Mouse (Mus musculus) bone marrow macrophage, adult 2 months (primary cell): ENCODE results near the gene Ttc6. TPM values are rescaled to one million over a fixed set of nuclear protein-coding genes. Genes with fewer than 3 reads are reported as not detected.

Experiments used
- H3K27ac ChIP-seq: 2 replicates; pipeline ENCODE4 v1.5.1; 2012; ENCODE audit warnings: low read depth, low read length; ENCODE audit not compliant: insufficient read depth
- H3K4me1 ChIP-seq: 2 replicates; pipeline ENCODE4 v1.6.1; 2012; ENCODE audit warnings: low read length; ENCODE audit not compliant: control insufficient read depth, insufficient read depth
- H3K4me3 ChIP-seq: 2 replicates; pipeline ENCODE4 v1.5.1; 2012; ENCODE audit warnings: mild to moderate bottlenecking, low read length, moderate library complexity; ENCODE audit not compliant: insufficient read depth
- CTCF ChIP-seq: IDR thresholded peaks from 2 replicates; pipeline ENCODE4 v1.5.1; 2012; ENCODE audit warnings: low read depth, mild to moderate bottlenecking, low read length, moderate library complexity
- POLR2A ChIP-seq: IDR thresholded peaks from 2 replicates; pipeline ENCODE4 v1.6.1; 2012; ENCODE audit warnings: mild to moderate bottlenecking, low read depth, low read length, borderline replicate concordance
- polyA plus RNA-seq: library from polyadenylated mRNA; stranded (reverse); fragments of >200 nt; gene quantifications from 2 replicates; pipeline ENCODE4 v1.2.4, GENCODE M21; 2012; ENCODE audit not compliant: missing spikeins, insufficient read depth, insufficient read length

Gene Ttc6
- polyA plus RNA-seq, 1 experiment, result not detected

DNA sequence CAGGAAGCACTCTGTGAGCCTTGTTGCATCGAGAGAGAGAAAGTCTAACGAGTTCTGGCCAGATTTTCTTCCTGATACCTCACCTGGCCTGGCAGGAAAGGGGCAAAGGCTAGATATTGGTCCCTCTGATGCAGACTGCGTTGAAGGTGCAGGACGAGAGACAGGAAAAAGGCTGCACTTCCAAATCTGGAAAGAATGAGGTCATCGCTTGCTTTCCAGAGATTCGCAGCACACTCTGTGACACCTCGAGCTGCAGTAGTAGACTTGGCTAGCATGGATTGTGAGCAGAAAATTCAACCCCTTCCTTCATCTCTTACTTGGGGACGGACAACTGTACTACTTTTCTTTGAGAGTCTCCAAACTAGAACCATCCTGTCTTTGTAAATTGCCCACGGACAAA, 7.9 kb downstream of the Ttc6 start:
- TF ChIP-seq POLR2A, result no peak
- no peak for TF ChIP-seq CTCF
- Histone ChIP-seq H3K4me1 (no peaks in the 10 kb centered on the region), H3K27ac (no peak overlapping the region), H3K4me3 (no peak overlapping the region)

- Histone ChIP-seq H3K4me1 (no peaks in the 10 kb centered on the region), H3K4me3 (no peak overlapping the region)
- TF ChIP-seq POLR2A, result no peak
- no peak for TF ChIP-seq CTCF
Observed at GRCm38 (mm10) chr12:57572415-57572814, 8.5 kb downstream of the Ttc6 start.

DNA sequence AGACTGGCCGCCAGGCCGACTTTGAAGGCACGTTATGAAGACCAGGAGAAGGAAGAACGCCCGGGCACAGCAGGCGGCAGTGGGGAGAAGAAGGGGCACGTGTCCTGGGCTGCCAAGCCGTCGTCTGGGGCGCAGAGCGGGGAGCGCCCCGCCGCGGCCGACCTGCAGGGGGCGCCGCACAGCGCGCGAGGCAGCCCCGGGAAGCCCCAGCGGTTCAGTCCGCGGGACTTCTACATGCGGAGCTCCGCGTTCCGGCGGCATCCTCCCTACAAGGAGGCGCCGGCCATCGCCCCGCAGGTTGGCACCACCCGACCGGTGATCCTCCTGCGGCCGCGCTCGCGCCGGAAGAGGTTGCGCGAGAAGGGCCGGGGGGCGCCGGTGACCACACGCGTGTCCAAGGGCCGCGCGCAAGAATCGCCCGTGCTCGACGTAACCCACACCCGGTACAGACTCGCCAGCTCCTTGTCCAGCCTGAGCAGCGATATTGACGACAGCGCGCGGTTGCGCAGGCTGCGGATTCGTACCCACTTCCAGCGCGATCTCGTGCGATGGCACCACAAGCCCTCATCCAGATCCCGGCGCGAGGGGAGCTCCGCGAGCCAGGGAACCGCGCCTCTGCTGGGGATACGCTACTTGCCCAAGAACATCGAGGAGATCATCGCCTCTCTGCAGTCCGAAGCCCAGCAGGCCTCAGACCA, 12.2 kb downstream of the Ttc6 start:
- no peak overlapping the region for H3K4me3 ChIP-seq
- TF ChIP-seq CTCF, result no peak
- TF ChIP-seq POLR2A, result no peak
- H3K27ac ChIP-seq, result no peak overlapping the region
- H3K4me1 ChIP-seq, result no peaks in the 10 kb centered on the region

More at GRCm38 (mm10) chr12:57572415-57572814, 8.5 kb downstream of the Ttc6 start:
- H3K27ac ChIP-seq, result no peak overlapping the region

GRCm38 (mm10) chr12:57607624-57608023, 43.7 kb downstream of the Ttc6 start:
- no peak overlapping the region for H3K27ac ChIP-seq
- no peak for TF ChIP-seq CTCF
- TF ChIP-seq POLR2A, result no peak
- H3K4me3 ChIP-seq, result no peak overlapping the region
- no peaks in the 10 kb centered on the region for H3K4me1 ChIP-seq

DNA sequence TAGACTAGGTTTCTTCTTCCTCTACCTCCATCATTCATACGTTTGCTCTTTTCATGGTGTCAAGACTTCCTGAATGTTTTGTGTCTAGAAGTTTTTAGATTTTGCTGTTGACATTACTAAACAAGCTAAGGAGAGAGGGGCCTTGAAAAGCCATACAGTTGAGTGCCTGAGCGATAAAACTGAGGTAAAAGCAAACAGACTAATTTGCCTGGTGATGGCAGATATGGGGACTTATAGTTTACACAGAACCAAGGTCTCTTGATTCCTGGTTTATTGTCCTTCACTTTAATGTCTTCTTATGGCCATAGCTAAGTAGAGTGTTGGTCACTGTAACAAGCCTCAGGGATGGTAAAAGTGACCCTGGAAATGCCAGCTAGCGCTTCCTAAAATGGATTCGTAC, 51.2 kb downstream of the Ttc6 start:
- Histone ChIP-seq H3K4me3 (no peak overlapping the region), H3K4me1 (no peaks in the 10 kb centered on the region), H3K27ac (no peak overlapping the region)
- TF ChIP-seq POLR2A, result no peak
- no peak for TF ChIP-seq CTCF

DNA sequence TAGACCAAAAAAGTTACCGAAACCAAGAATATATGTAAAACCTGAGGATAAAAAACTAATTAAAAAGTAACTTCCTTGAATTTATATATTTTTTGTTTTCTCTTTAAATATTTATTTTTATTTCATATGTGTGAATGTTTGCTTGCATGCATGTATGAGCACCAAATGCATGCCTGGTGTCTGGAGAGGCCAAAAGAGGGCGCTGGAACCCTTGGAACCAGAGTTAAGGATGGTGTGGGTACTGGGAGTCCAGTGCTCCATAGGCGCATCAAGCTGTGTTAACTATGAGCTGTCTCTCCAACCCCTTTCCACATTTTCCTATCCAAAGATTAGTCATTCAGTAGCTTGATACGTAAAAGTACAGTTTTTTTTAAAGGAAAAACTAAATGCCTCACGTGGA, 58.1 kb downstream of the Ttc6 start:
- H3K4me1 ChIP-seq, result no peaks in the 10 kb centered on the region
- no peak overlapping the region for H3K4me3 ChIP-seq
- TF ChIP-seq POLR2A, result no peak
- no peak overlapping the region for H3K27ac ChIP-seq

DNA sequence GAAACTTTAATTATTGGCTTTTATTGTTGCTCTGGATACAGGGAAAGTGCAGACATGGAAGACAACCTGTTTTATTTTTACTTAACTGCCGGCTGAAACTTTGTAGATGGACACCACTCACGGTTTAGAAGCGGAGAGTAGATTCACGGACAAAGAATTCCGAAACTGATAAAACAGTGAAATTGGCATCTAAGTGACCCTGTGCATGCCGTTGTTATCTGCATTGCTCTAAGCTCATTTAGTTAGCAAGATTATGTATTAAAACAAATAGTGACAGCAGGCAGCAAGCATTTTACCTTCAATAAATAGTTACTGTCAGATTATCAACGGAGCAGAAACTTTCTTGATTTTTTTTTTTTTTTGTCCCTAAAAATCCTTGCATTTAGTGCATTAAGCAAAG, 59.4 kb downstream of the Ttc6 start:
- no peaks in the 10 kb centered on the region for H3K4me1 ChIP-seq
- TF ChIP-seq CTCF (no peak), POLR2A (no peak)
- H3K4me3 ChIP-seq, result no peak overlapping the region
- no peak overlapping the region for H3K27ac ChIP-seq

DNA sequence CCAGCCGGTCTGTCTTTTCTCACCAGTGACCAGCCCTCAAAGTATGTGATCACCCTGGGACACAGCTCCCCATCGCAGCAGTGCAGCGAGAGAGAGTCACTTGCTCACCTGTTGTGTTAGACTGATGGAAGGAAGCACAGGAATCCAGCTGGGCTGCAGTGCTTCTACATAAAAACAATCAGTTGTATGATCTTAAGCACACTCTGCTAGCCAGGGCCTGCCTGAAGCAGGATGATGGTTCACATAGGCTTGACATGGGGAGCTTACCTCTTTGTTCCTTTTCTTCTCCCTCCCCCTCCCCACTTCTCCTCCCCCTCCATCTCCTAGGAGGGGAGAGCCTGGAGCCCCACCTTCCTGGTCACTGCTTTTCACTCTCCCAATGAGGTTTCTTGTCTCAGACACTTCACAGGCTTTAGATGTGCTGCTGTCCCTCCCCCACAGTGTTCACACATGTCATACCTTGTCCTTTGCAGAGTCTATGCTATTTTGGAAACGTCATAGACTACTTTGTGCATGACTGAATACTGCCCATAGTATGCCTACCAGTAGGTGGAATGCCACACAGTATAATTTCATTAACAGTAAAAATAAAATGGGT, 60.2 kb downstream of the Ttc6 start:
- Histone ChIP-seq H3K27ac (no peak overlapping the region), H3K4me1 (no peaks in the 10 kb centered on the region), H3K4me3 (no peak overlapping the region)
- TF ChIP-seq CTCF (no peak), POLR2A (no peak)

DNA sequence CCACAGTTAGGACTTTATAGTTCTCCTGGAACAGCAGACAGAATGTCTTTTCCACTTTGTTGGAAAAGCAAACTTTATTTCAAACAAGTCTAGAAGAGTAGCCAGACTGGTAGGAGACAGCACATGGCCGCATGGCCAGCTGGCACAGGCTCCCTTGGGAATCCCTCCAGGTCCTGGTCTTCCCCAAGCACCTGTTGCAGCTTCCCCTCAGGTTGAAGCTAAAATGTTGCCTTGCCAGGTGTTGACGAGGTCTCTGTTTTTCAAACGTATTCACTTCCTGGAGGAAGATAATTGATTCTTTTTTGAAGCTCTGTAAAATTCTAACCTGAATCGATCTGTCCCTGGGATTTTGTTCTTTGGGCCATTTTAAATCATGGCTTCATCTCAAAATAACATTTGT, 86.1 kb downstream of the Ttc6 start:
- Histone ChIP-seq H3K4me3 (no peak overlapping the region), H3K27ac (no peak overlapping the region), H3K4me1 (no peaks in the 10 kb centered on the region)
- no peak for TF ChIP-seq CTCF
- TF ChIP-seq POLR2A, result no peak

GRCm38 (mm10) chr12:57650677-57651076, 86.8 kb downstream of the Ttc6 start:
- TF ChIP-seq CTCF (no peak), POLR2A (no peak)
- Histone ChIP-seq H3K4me3 (no peak overlapping the region), H3K4me1 (no peaks in the 10 kb centered on the region), H3K27ac (no peak overlapping the region)
